Mouse (Mus musculus) right cerebral cortex, postnatal 4 days (tissue): ENCODE results near the gene Gm20388.
"Not testable (repeated sequence)": the region's sequence is repeated elsewhere in the genome, so short reads cannot be mapped to it uniquely, and the experiment has no call there.

ENCODE experiments used
- DNase-seq: peaks from one replicate; pipeline ENCODE4 v3.0.0-alpha.2; 2022

Gene Gm20388

GRCm38 (mm10) chr8:123030091-123030490, 3119.4 kb downstream of the Gm20388 start:
- not testable (repeated sequence) for DNase-seq

- DNase-seq = no peak
These were observed 3120.8 kb downstream of the Gm20388 start for GRCm38 (mm10) chr8:123031321-123031978.

- DNase-seq = no peak
These were observed 3122.1 kb downstream of the Gm20388 start for GRCm38 (mm10) chr8:123032730-123033129.

DNA sequence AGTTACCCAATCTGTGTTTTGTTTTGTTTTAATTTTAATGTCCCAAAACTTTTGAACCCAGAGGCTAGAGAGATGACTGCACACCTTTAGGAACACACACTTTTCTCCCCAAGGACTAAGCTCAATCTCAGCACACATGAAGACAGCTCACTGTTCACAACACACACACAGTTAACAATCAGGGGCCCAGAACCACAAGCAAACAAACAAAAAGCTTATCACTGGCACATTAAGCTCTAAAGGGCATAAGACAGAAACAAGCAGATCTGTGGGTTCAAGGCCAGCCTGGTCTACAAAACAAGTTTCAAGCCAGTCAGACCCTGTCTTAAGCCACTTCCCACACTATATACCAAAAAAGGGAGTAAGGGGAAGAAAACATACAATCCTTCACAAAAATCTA, 3122.8 kb downstream of the Gm20388 start:
- no peak for DNase-seq

- no peak for DNase-seq
These were observed 3123.5 kb downstream of the Gm20388 start for GRCm38 (mm10) chr8:123034171-123034570.

- DNase-seq = no peak
These were observed 3126.3 kb downstream of the Gm20388 start for GRCm38 (mm10) chr8:123036956-123037355.

GRCm38 (mm10) chr8:123037487-123037886, 3126.8 kb downstream of the Gm20388 start:
- no peak for DNase-seq

DNA sequence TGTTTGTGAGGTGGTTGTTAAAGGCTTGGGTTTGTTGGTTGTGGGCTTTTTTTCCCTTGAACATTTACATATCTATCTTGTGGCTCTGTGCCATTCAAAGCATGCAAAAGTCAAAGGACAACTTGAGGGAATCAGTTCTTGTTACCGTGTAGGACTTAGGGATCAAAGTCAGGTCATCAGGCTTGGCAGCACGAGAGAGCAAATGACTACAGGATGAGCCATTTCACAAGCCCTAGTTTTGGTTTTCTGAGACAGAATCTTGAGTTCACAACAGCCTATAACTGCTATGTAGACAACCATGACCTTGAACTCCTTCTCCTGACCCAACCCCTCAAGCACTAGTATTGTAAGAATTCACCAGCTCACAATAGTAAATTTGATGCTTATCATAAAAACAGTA, 3127.7 kb downstream of the Gm20388 start:
- no peak for DNase-seq

DNA sequence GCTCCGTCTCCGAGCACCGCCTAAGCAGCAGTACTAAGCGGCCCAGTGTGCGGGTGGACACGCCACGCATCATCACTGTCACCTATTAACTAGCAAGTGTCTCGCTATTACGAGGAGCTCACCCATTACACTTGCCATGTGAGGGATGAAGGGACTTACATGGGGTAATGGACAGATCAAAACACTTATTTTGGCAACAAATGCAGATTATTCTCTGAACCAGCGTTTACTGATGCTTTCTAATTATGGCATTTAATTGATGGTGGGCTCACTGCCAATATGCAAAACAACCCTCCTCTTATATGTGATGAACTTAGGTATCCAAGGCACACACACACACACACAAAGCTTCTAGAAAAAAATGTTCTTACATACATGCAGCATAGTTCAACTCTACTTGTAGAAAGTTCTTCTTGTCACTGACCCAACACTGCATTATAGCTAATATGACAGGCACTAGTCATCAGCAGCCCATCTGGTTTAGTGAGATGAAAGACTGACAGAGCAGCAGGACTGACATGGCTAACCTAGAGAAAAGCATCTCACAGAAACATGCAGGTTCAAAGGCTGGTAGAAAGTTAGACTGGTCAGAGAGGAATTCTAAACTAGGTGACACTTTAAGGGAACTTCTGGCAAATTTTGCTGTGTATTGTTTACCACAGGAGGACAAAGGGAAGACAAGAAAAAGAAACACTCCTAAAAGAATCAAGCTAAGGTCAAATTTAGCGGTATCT, 3128.9 kb downstream of the Gm20388 start:
- no peak for DNase-seq

GRCm38 (mm10) chr8:123040110-123040650, 3129.5 kb downstream of the Gm20388 start:
- no peak for DNase-seq

DNA sequence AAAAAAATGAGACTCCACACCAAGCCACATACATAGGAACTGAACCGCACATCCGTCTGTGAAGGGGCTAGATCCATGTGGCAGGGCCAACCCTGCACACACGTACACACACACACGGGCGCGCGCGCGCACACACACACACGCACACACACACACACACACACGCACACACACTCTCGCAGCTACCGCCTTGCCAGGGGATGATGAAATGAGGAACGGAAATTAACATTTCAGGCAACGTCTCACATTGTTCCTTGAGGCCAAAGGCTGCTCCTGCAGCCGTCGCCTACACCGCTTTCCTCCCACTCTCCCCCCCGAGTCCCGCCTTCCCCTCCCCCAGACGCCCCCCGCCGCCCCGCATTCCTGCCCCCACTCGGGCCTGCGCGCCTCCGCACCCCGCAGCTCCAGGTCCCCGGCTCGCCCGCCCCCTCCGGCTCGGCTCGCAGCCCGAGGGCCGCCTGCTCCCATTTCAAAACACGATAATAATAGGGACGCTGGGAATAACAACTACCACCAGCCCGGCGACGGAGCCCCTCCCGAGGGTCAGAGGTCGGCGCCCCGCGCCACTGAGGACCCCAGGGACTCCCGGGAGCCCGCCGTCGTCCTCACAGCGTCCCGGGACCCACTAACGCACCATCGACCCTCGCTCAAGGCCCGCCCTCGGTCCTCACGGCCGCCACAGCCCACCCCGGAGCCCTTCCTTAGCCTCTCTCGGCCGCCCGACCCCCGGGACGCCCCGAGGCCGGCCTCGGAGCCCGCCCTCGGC, 3130.6 kb downstream of the Gm20388 start:
- DNase-seq = peak; percentile 51

DNA sequence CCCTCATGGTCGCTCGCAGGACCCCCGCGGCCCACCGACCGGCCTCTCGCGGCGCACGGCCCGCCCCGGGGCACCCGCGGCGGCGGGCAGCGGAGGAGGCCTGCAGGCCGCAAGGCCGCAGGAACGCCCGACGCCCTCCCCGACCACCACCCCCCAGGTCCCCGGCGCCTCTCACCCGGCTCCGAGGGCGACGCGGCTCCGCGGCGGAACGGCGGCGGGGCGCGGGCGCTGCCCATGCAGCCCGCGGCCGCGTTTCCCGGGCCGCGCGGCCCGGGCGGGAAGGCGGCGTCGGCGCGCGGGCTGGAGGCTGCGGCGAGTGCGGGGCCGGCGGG, 3131.1 kb downstream of the Gm20388 start:
- DNase-seq = no peak

- peak; percentile 98 for DNase-seq
These were observed 3131.7 kb downstream of the Gm20388 start, which contains the start of gene Ankrd11 for GRCm38 (mm10) chr8:123042158-123042973. TSS of gene Ankrd11 (minus strand) at chr8:123042277.

DNA sequence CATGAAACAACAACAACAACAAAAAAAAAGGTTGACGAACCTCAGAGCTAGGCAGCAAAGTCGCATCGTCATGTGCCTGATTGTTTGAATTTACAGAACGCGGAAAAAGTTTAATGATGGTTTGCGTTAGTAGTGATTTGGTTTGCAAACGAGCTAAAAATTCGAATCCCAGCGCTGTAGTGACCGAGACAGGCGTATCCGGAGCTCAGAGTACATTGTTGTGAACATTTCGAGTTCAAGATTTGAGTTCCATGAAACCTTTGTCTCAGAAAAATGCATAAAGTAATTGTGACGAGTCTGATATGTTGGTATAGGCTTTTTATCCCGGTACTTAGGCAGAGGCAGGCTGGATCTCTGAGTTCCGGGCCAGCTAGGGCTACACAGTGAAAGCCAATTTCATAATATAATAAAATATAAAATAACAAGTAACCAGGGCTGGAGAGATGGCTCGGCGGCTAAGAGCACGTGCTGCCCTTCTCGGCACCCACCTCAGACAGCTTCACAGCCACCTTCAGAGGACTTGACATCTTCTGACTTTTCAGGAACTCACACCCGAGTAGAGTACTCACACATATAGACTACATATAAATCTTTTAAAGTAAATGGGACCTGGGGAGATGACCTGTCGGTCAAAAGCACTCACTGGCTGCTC, 3132.5 kb downstream of the Gm20388 start:
- DNase-seq = no peak

- no peak for DNase-seq
These were observed 3133.3 kb downstream of the Gm20388 start for GRCm38 (mm10) chr8:123043941-123044340.

- not testable (repeated sequence) for DNase-seq
These were observed 3134.2 kb downstream of the Gm20388 start for GRCm38 (mm10) chr8:123044743-123045425.

DNA sequence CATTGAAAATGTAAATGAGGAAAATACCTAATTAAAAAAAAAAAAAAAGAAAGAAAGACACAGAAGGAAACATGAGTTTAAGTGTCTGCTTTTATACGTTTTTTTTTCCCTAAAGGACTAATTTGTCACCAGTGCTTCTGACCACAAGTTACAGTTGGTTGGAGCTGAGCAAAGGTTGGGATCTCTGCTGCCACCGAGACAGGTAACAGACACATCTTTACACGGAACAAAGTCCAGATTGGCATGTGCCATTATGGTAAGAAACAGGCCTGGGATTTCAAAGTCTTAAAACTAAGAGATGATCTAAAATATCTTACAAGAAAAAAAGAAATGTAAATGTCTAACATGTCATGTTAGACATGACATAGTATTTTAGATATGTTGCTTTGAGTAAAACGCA, 3136.1 kb downstream of the Gm20388 start:
- no peak for DNase-seq

- DNase-seq = no peak
These were observed 3137.2 kb downstream of the Gm20388 start for GRCm38 (mm10) chr8:123047827-123048226.

GRCm38 (mm10) chr8:123048402-123048801, 3137.8 kb downstream of the Gm20388 start:
- DNase-seq = no peak

DNA sequence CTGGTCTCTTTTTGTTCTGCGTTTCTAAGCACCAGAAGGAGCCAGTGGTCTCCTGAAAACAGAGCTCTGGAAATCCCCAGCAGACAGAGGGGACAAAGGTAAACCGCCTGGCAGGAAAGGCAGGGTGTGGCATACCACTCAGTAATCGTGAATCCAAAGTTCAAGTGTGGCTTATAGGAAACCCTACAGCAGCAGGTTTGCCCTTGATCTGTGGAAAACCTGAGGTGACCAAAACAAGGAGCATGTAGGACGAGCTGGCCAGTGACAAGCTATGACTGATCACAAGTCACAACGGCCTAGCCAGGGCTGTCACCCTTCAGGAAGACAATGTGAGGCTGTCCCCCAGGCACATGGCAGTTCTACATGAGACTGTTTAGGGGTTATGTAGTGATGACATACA, 3140.8 kb downstream of the Gm20388 start:
- DNase-seq = no peak

- no peak for DNase-seq
These were observed 3152.1 kb downstream of the Gm20388 start, which contains the start of gene Spg7 for GRCm38 (mm10) chr8:123062721-123063120. TSS of gene Spg7 (plus strand) at chr8:123062942.
